Mouse (Mus musculus): ENCODE results near the gene Rimbp2. TPM values are rescaled to one million over a fixed set of nuclear protein-coding genes. Genes with fewer than 3 reads are reported as not detected.

Gene Rimbp2
- total and polyA plus RNA-seq, 2 experiments from 2014 or later: 0.03 TPM; not detected in 1

- DNase-seq (ENCODE audit: low spot score) (no peak), ATAC-seq (ENCODE audit: insufficient read depth, low read depth) (no peak)
- Histone ChIP-seq H3K9ac (replicated peaks; ENCODE audit: low read depth, low read length) (no peak overlapping the region), H3K27ac (ENCODE audit: low read depth) (no peak overlapping the region), H3K4me3 (ENCODE audit: low read depth, low read length) (no peak overlapping the region), H3K36me3 (replicated peaks; ENCODE audit: control insufficient read depth, insufficient read depth, low read length) (no peaks in the 10 kb centered on the region), H3K4me1 (ENCODE audit: control insufficient read depth, insufficient read depth) (no peaks in the 10 kb centered on the region), H3K9me3 (replicated peaks; ENCODE audit: control insufficient read depth, low read length) (no peaks in the 10 kb centered on the region), H3K27me3 (ENCODE audit: control insufficient read depth, insufficient read depth, low read length) (no peaks in the 10 kb centered on the region), H3K4me2 (ENCODE audit: low read depth, low read length) (no peak overlapping the region)
- 40% methylated on average over 5 of the region's 5 CpGs for WGBS
- TF ChIP-seq CTCF (IDR thresholded peaks at IDR 0.05; ENCODE audit: low read depth) (peak; percentile 46), EP300 (IDR thresholded peaks at IDR 0.05; ENCODE audit: low read depth) (no peak)
Measured at GRCm38 (mm10) chr5:128809406-128809805, 143.9 kb downstream of the Rimbp2 start.

DNA sequence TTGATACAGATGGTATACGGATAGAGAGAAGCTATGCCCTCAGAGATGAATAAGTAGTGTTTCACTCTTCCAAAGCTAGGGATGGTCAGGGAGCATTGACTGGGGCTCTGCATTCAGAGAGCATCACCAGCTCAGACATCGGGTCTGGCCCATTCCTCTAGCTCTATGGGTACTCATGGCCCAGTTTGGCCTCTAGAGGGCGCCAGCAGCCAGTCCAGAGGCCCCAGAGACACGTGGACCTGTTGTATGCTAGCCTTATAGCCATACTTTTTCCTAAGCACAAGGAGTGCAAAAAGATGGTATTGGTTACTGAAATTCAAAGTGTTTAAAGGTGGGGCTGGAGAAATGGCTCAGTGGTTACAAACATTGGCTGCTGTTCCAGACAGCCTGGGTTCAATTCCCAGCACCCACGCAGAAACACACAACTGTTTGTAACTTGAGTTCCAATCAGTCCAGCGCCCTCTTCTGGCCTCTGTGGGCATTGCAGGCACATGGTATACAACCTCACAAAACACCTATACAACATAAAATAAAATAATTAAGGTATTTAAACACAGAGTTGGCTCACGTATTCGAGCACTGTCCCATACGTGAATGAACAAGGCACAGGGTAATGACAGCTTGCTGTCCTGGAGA lies 144.6 kb downstream of the Rimbp2 start:
- TF ChIP-seq CTCF (IDR thresholded peaks at IDR 0.05; ENCODE audit: low read depth): peak; percentile 35
- TF ChIP-seq EP300 (IDR thresholded peaks at IDR 0.05; ENCODE audit: low read depth): no peak
- Histone ChIP-seq H3K27me3 (ENCODE audit: control insufficient read depth, insufficient read depth, low read length) (no peaks in the 10 kb centered on the region), H3K9ac (replicated peaks; ENCODE audit: low read depth, low read length) (no peak overlapping the region), H3K36me3 (replicated peaks; ENCODE audit: control insufficient read depth, insufficient read depth, low read length) (no peaks in the 10 kb centered on the region), H3K9me3 (replicated peaks; ENCODE audit: control insufficient read depth, low read length) (no peaks in the 10 kb centered on the region), H3K4me3 (ENCODE audit: low read depth, low read length) (no peak overlapping the region), H3K4me1 (ENCODE audit: control insufficient read depth, insufficient read depth) (no peaks in the 10 kb centered on the region), H3K4me2 (ENCODE audit: low read depth, low read length) (no peak overlapping the region), H3K27ac (ENCODE audit: low read depth) (no peak overlapping the region)
- ATAC-seq (ENCODE audit: insufficient read depth, low read depth) (no peak), DNase-seq (ENCODE audit: low spot score) (no peak)
- 63% methylated on average over 9 of the region's 9 CpGs for WGBS

DNA sequence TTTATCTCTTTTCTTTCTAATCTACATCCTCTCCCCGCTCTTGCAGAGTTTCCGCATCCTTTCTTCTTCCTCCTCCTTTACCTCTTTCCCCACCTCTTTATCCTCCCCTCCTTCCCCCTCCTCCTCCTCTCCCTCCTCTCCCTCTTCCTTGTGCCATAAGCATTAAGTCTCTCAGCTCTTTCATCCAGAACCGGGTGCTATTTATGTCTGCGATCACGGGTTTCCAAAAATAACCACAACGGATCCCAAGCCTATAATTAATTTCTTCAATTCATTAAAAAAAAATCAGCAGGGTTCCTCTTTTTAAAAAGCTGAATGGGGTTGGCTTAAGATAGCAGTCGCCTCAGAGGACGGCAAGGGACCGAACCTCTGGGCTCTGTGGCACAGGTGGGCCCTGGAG lies 145.9 kb downstream of the Rimbp2 start:
- ATAC-seq (ENCODE audit: insufficient read depth, low read depth) (no peak), DNase-seq (ENCODE audit: low spot score) (no peak)
- WGBS: 65% methylated on average over 9 of the region's 9 CpGs
- no peak overlapping the region for H3K4me3 ChIP-seq (ENCODE audit: low read depth, low read length)
- H3K9me3 ChIP-seq (replicated peaks; ENCODE audit: control insufficient read depth, low read length): no peaks in the 10 kb centered on the region
- no peak overlapping the region for H3K4me2 ChIP-seq (ENCODE audit: low read depth, low read length)
- no peaks in the 10 kb centered on the region for H3K4me1 ChIP-seq (ENCODE audit: control insufficient read depth, insufficient read depth)
- H3K36me3 ChIP-seq (replicated peaks; ENCODE audit: control insufficient read depth, insufficient read depth, low read length): no peaks in the 10 kb centered on the region
- TF ChIP-seq EP300 (IDR thresholded peaks at IDR 0.05; ENCODE audit: low read depth) (no peak), CTCF (IDR thresholded peaks at IDR 0.05; ENCODE audit: low read depth) (no peak)
- no peak overlapping the region for H3K9ac ChIP-seq (replicated peaks; ENCODE audit: low read depth, low read length)
- H3K27ac ChIP-seq (ENCODE audit: low read depth): no peak overlapping the region
- H3K27me3 ChIP-seq (ENCODE audit: control insufficient read depth, insufficient read depth, low read length): no peaks in the 10 kb centered on the region

DNA sequence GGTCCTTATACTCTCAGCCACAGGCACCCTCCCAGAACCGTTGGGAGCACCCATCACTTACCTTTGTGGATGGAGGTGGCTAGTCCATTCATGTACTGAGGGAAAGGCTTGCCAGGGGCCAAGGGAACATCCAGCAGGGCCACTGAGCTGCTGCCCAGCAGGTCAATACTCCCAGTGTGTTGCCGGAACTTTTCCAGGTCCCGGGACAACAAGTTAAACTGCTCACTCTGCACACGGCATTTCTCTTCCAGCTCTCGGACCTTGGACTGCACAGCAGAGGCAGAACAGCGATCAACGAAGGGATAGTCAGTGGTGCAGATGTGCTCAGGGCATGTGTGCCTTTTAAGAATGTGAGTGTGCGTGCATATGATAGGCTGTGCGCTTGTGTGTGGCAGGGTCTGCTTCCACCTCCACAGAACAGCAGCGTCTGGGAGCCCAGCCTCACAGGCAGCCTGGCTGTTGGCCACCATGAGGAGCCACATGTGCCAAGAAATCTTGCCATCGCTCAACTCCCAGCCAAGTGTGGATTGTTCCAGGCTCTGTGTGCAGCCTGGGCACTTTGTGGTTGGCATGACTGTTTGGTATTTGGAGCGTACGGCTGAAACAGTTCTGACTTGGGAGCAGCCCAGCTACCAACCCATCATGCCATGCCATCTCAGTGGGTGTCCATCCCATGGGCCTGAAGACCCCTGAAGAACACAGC lies 146.8 kb downstream of the Rimbp2 start:
- Histone ChIP-seq H3K36me3 (replicated peaks; ENCODE audit: control insufficient read depth, insufficient read depth, low read length) (no peaks in the 10 kb centered on the region), H3K27me3 (ENCODE audit: control insufficient read depth, insufficient read depth, low read length) (no peaks in the 10 kb centered on the region), H3K4me2 (ENCODE audit: low read depth, low read length) (no peak overlapping the region), H3K4me3 (ENCODE audit: low read depth, low read length) (no peak overlapping the region), H3K9me3 (replicated peaks; ENCODE audit: control insufficient read depth, low read length) (no peaks in the 10 kb centered on the region), H3K9ac (replicated peaks; ENCODE audit: low read depth, low read length) (no peak overlapping the region), H3K4me1 (ENCODE audit: control insufficient read depth, insufficient read depth) (no peaks in the 10 kb centered on the region), H3K27ac (ENCODE audit: low read depth) (no peak overlapping the region)
- ATAC-seq (ENCODE audit: insufficient read depth, low read depth) (no peak), DNase-seq (ENCODE audit: low spot score) (no peak)
- TF ChIP-seq EP300 (IDR thresholded peaks at IDR 0.05; ENCODE audit: low read depth): no peak
- TF ChIP-seq CTCF (IDR thresholded peaks at IDR 0.05; ENCODE audit: low read depth): no peak
- WGBS: 81% methylated on average over 13 of the region's 13 CpGs

- WGBS: 84% methylated on average over 2 of the region's 2 CpGs
- no peak overlapping the region for H3K9ac ChIP-seq (replicated peaks; ENCODE audit: low read depth, low read length)
- no peak overlapping the region for H3K4me2 ChIP-seq (ENCODE audit: low read depth, low read length)
Measured at GRCm38 (mm10) chr5:128805092-128805491, 148.2 kb downstream of the Rimbp2 start.

More at GRCm38 (mm10) chr5:128805092-128805491, 148.2 kb downstream of the Rimbp2 start:
- no peak overlapping the region for H3K4me3 ChIP-seq (ENCODE audit: low read depth, low read length)
- DNase-seq (ENCODE audit: low spot score): no peak
- TF ChIP-seq CTCF (IDR thresholded peaks at IDR 0.05; ENCODE audit: low read depth): no peak
- TF ChIP-seq EP300 (IDR thresholded peaks at IDR 0.05; ENCODE audit: low read depth): no peak
- H3K27ac ChIP-seq (ENCODE audit: low read depth): no peak overlapping the region
- H3K36me3 ChIP-seq (replicated peaks; ENCODE audit: control insufficient read depth, insufficient read depth, low read length): no peaks in the 10 kb centered on the region
- H3K4me1 ChIP-seq (ENCODE audit: control insufficient read depth, insufficient read depth): no peaks in the 10 kb centered on the region
- no peaks in the 10 kb centered on the region for H3K27me3 ChIP-seq (ENCODE audit: control insufficient read depth, insufficient read depth, low read length)
- no peak for ATAC-seq (ENCODE audit: insufficient read depth, low read depth)
- H3K9me3 ChIP-seq (replicated peaks; ENCODE audit: control insufficient read depth, low read length): no peaks in the 10 kb centered on the region

Measured in heart, postnatal 0 days (tissue).